In the genomic region with DNA sequence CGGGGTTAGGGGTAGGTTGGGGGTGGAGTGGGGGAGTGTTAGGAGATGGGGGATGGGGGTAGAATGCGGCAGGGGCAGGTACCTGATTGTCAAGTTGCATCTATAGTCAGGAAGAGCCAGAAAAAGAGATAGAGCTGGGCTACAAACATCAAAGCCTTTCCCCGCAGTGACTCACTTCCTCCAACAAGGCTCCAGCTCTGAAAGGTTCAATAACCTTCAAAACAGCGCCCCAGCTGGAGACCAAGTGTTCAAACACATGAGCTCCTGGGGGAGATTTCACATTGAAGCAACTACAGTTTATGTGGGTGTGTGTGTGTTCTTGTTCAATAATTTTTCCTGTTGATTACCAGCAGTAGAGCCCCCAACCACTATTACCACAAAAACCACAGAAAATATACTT, we compare ENCODE assay signal across 8 mouse cellular contexts. TPM values are rescaled to one million over a fixed set of nuclear protein-coding genes. Genes with fewer than 3 reads are reported as not detected.
DNase-seq lines count a peak whose midpoint lies in the region; ATAC-seq lines count a peak whose summit lies in the region.

No protein-coding gene starts in this region.

- no peaks in the 10 kb centered on the region for H3K27me3 ChIP-seq in kidney, embryonic 14.5 days (ENCODE audit: control insufficient read depth, insufficient read depth, low read length)
- H3K27me3 ChIP-seq in midbrain, embryonic 10.5 days (ENCODE audit: low read depth, poor library complexity, severe bottlenecking) = no peaks in the 10 kb centered on the region

- WGBS in kidney, embryonic 14.5 days = 36% methylated on average over 4 of the region's 4 CpGs
- 52% methylated on average over 4 of the region's 4 CpGs for WGBS in midbrain, embryonic 10.5 days

- no peak overlapping the region for H3K27ac ChIP-seq in kidney, embryonic 14.5 days (ENCODE audit: low read depth, low read length)
- no peak overlapping the region for H3K27ac ChIP-seq in midbrain, embryonic 10.5 days (replicated peaks)

- no peak overlapping the region for H3K4me2 ChIP-seq in kidney, embryonic 14.5 days (replicated peaks; ENCODE audit: low read depth, low read length)

- no peaks in the 10 kb centered on the region for H3K9me3 ChIP-seq in kidney, embryonic 14.5 days (ENCODE audit: control insufficient read depth, low read length)
- H3K9me3 ChIP-seq in midbrain, embryonic 10.5 days (replicated peaks) = no peaks in the 10 kb centered on the region

- H3K9ac ChIP-seq in kidney, embryonic 14.5 days (ENCODE audit: low read depth, low read length) = no peak overlapping the region

- no peaks in the 10 kb centered on the region for H3K4me1 ChIP-seq in kidney, embryonic 14.5 days (ENCODE audit: control insufficient read depth, insufficient read depth, low read length)
- H3K4me1 ChIP-seq in midbrain, embryonic 10.5 days = no peaks in the 10 kb centered on the region

- H3K4me3 ChIP-seq in kidney, embryonic 14.5 days (ENCODE audit: low read length) = no peak overlapping the region
- no peak overlapping the region for H3K4me3 ChIP-seq in midbrain, embryonic 10.5 days

- ATAC-seq in kidney, embryonic 14.5 days (ENCODE audit: low FRiP score, low TSS enrichment) = no peak
- peak; percentile 95 for ATAC-seq in inflammation-experienced regulatory T-cells, adult 6 months

- peak; percentile 17 to 32 for DNase-seq in kidney, postnatal 4 days
- peak; percentile 47 for DNase-seq in adrenal gland, adult 8-10 months
- peak; percentile 89 for DNase-seq in naive thymus-derived CD4-positive, alpha-beta T cell, adult 2 months (ENCODE audit: low read depth)
- no peak for DNase-seq in left cerebral cortex, adult 18-20 months (ENCODE audit: low spot score in 2 of 2)
- DNase-seq in midbrain, embryonic 10.5 days (ENCODE audit: low spot score) = no peak
- no peak for DNase-seq in cerebellum, adult 18-20 months

- no peaks in the 10 kb centered on the region for H3K36me3 ChIP-seq in kidney, embryonic 14.5 days (ENCODE audit: control insufficient read depth, insufficient read depth, low read length)
- no peaks in the 10 kb centered on the region for H3K36me3 ChIP-seq in midbrain, embryonic 10.5 days

RNA-seq across cellular contexts. Expression of gene Kif2a, which starts 34.4 kb away (rescaled TPM):
- polyA plus RNA-seq in kidney, embryonic 14.5 days (2014; fragmentation: Nextera tagmentation; extraction: Ambion mirVana) = 20.3 and 21.7 TPM in 2 replicates
- total RNA-seq in adrenal gland, adult 8-10 months (2022) = 10 to 100 TPM; 35.1 to 62.0 (median 52.1) TPM
- polyA plus RNA-seq in inflammation-experienced regulatory T-cells, adult 6 months (2017; shearing (Covaris generic)) = 10 to 100 TPM; 14.7 to 20.8 (median 15.7) TPM
- total RNA-seq in left cerebral cortex, adult 18-20 months (2021) = 100 to 1,000 TPM; 100 to 106 TPM
- 14.1 and 15.0 TPM in 2 replicates for polyA plus RNA-seq in midbrain, embryonic 10.5 days (2016; fragmentation: Nextera tagmentation; extraction: Ambion mirVana)

Comparison
In these comparisons a context has a peak if more than half of its experiments do, and no peak if none do; other contexts are left out.
1. DNase-seq: peak in kidney, postnatal 4 days (2 of 2), adrenal gland, adult 8-10 months (single experiment) and naive thymus-derived CD4-positive, alpha-beta T cell, adult 2 months (single experiment); none in left cerebral cortex, adult 18-20 months (0 of 2), midbrain, embryonic 10.5 days (single experiment) and cerebellum, adult 18-20 months (0 of 2).